14 mouse cellular contexts compared by ENCODE assay signal in genomic region chr9:57417341-57417740, GRCm38 (mm10). TPM values are rescaled to one million over a fixed set of nuclear protein-coding genes. Genes with fewer than 3 reads are reported as not detected.
DNase-seq lines count a peak whose midpoint lies in the region; ATAC-seq and TF ChIP-seq lines count a peak whose summit lies in the region.
"Had no signal": no experiment of that assay in that cellular context is flagged by ENCODE, and none has a peak within 500 bp of the region (broad histone marks: within the 10 kb centered on the region; RNA-seq: fewer than 3 reads in every experiment).

No protein-coding gene starts in this region.

- H3K9ac ChIP-seq in hindbrain, embryonic 16.5 days (ENCODE audit: low read depth, low read length), result no peak overlapping the region

- no peak for TF ChIP-seq CTCF in cortical plate, adult 2 months (IDR thresholded peaks at IDR 0.05; ENCODE audit: extremely low read depth, insufficient read depth, low read length)

- H3K27ac ChIP-seq in cortical plate, adult 2 months (ENCODE audit: insufficient read depth, low read length), result 0 out of 2 replicates have a peak overlapping the region, but pooled peaks have one; percentile 48
- H3K27ac ChIP-seq in hindbrain, embryonic 16.5 days (ENCODE audit: low read depth, low read length), result no peak overlapping the region
- H3K27ac ChIP-seq: forebrain, embryonic 10.5 days; limb, embryonic 10.5 days had no signal

- no peak for TF ChIP-seq POLR2A in cortical plate, adult 2 months (IDR thresholded peaks at IDR 0.05; ENCODE audit: extremely low read depth, insufficient read depth, low read length)

- H3K4me3 ChIP-seq in cortical plate, adult 2 months (ENCODE audit: insufficient read depth, low read length), result no peak overlapping the region
- no peak overlapping the region for H3K4me3 ChIP-seq in hindbrain, embryonic 16.5 days (ENCODE audit: low read length)
- H3K4me3 ChIP-seq: forebrain, embryonic 10.5 days; limb, embryonic 10.5 days had no signal

- H3K27me3 ChIP-seq in hindbrain, embryonic 16.5 days (replicated peaks; ENCODE audit: control insufficient read depth, insufficient read depth, low read length), result no peaks in the 10 kb centered on the region
- H3K27me3 ChIP-seq: Patski had no signal

- H3K36me3 ChIP-seq in hindbrain, embryonic 16.5 days (ENCODE audit: control insufficient read depth, insufficient read depth, low read length), result 0 out of 2 replicates have a peak, but pooled peaks cover under 1% of the 10 kb centered on the region

- 77% methylated on average over 8 of the region's 8 CpGs for WGBS in hindbrain, embryonic 16.5 days

- peak; percentile 92 for ATAC-seq in cerebellum, adult (ENCODE audit: insufficient number of reproducible peaks, low FRiP score, low TSS enrichment)
- no peak for ATAC-seq in hindbrain, embryonic 16.5 days
- ATAC-seq: intestine, embryonic 16.5 days; Patski had no signal

- no peaks in the 10 kb centered on the region for H3K9me3 ChIP-seq in hindbrain, embryonic 16.5 days (ENCODE audit: control insufficient read depth, low read length)
- H3K9me3 ChIP-seq: forebrain, embryonic 10.5 days; limb, embryonic 10.5 days had no signal

- no peak overlapping the region for H3K4me2 ChIP-seq in hindbrain, embryonic 16.5 days (ENCODE audit: low read length)
- H3K4me2 ChIP-seq: midbrain, embryonic 11.5 days had no signal

- peaks cover 6% of the 10 kb centered on the region; the same call in 1 of the 2 replicates for H3K4me1 ChIP-seq in cortical plate, adult 2 months (ENCODE audit: control insufficient read depth, insufficient read depth, low read length)
- H3K4me1 ChIP-seq in hindbrain, embryonic 16.5 days (ENCODE audit: control insufficient read depth, insufficient read depth, low read depth, low read length), result peaks cover 17% of the 10 kb centered on the region

- peak; percentile 29 for DNase-seq in gastrocnemius, adult 18-20 months (ENCODE audit: low spot score)
- no peak for DNase-seq in gastrocnemius, postnatal 4 days (ENCODE audit: low spot score in 2 of 2)
- DNase-seq in 3134 (ENCODE audit: extremely low read depth, insufficient read length, low spot score), result peak; percentile 20
- DNase-seq in frontal cortex, postnatal 25 days (ENCODE audit: low spot score in 2 of 2), result no peak
- DNase-seq in urinary bladder, postnatal 25 days (ENCODE audit: low spot score), result no peak
- DNase-seq: thymus, postnatal 14 days had no signal

RNA-seq across cellular contexts. Expression of gene Ppcdc, which starts 22.6 kb away (rescaled TPM):
- total RNA-seq in gastrocnemius, adult 18-20 months (2021), result 1 to 10 TPM; 6.5 to 7.9 TPM
- total RNA-seq in gastrocnemius, postnatal 4 days (2021), result 10 to 100 TPM in 1 of 2 experiments, 1 to 10 TPM in 1; 8.3 to 11.7 TPM
- 22.2 and 22.9 TPM in 2 replicates for polyA plus RNA-seq in cortical plate, adult 2 months (2012; rRNA removed)
- polyA plus RNA-seq in hindbrain, embryonic 16.5 days (2015; fragmentation: Nextera tagmentation; extraction: Ambion mirVana), result 19.4 and 20.5 TPM in 2 replicates

RNA-seq across cellular contexts. Expression of gene Scamp5, which starts 50.5 kb away (rescaled TPM):
- 1 to 10 TPM in 1 of 2 experiments, under 1 TPM in 1; 0.98 to 1.2 TPM for total RNA-seq in gastrocnemius, adult 18-20 months (2021)
- 10 to 100 TPM; 13.3 to 14.5 TPM for total RNA-seq in gastrocnemius, postnatal 4 days (2021)
- 376 and 379 TPM in 2 replicates for polyA plus RNA-seq in cortical plate, adult 2 months (2012; rRNA removed)
- polyA plus RNA-seq in hindbrain, embryonic 16.5 days (2015; fragmentation: Nextera tagmentation; extraction: Ambion mirVana), result 165 and 168 TPM in 2 replicates

Comparison
In these comparisons a context has a peak if more than half of its experiments do, and no peak if none do; other contexts are left out.
1. DNase-seq: peak in gastrocnemius, adult 18-20 months (single experiment) and 3134 (single experiment); none in gastrocnemius, postnatal 4 days (0 of 2), frontal cortex, postnatal 25 days (0 of 2) and urinary bladder, postnatal 25 days (single experiment).
2. RNA of gene Scamp5, which starts 50.5 kb away (total RNA-seq): 13.3 to 14.5 TPM in gastrocnemius, postnatal 4 days; 0.98 to 1.2 TPM in gastrocnemius, adult 18-20 months; every median in the first group is over 4 times any median in the second.